Mouse (Mus musculus): ENCODE measurements around the gene Rgl1.
A peak's percentile ranks its signal among the peaks of the same experiment; 100 is the strongest.

DNA sequence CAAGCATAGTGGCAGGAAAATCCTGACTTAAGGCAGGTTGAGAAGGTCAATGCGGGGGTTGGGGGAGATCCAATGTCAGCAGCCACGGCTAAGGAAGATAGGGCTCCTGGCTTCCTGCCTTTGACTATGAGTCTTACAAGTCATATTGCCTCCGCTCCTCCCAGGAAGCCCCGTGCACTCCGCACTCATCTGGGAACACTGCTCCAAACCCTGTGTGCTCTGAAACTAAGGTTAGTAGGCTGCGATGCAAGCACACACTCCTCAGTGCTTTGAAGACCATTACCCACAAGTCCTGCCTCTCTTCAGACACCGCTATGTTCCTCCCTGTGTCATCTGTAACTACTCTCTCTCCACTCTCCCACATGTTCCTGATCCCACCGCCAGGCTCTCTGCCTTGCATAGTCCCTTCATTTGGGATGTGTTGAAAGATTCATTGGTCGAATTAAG lies 143.4 kb downstream of the Rgl1 start:
- peak; percentile 37 for TF ChIP-seq CTCF (IDR thresholded peaks at IDR 0.05)
- TF ChIP-seq EP300 (IDR thresholded peaks at IDR 0.05): no peak
